Mouse (Mus musculus) myocyte (in vitro differentiated cells): ENCODE results near the gene Plaur.

Source experiments
- CEBPB ChIP-seq: IDR thresholded peaks from 2 replicates; pipeline ENCODE4 v1.6.1; 2011; ENCODE audit warnings: mild to moderate bottlenecking, moderate library complexity; ENCODE audit not compliant: poor library complexity, insufficient read depth, severe bottlenecking
- MAX ChIP-seq: IDR thresholded peaks from one replicate; pipeline ENCODE4 v1.6.1; 2011; ENCODE audit warnings: low read depth, mild to moderate bottlenecking, control low read depth
- MYOG ChIP-seq, 3 experiments: IDR thresholded peaks; one replicate each; pipeline ENCODE4 v1.6.1; 2011; ENCODE audit warnings: control low read depth in 2 of 3, low read depth in 2 of 3, mild to moderate bottlenecking in 2 of 3; ENCODE audit not compliant: insufficient read length in 2 of 3, control insufficient read depth in 1 of 3, insufficient read depth in 1 of 3
- POLR2A ChIP-seq: IDR thresholded peaks from one replicate; pipeline ENCODE4 v1.6.1; 2011; ENCODE audit warnings: low read depth, mild to moderate bottlenecking, control low read depth, moderate library complexity; ENCODE audit not compliant: insufficient read length
- POLR2AphosphoS2 ChIP-seq: IDR thresholded peaks from one replicate; pipeline ENCODE4 v1.6.1; 2011; ENCODE audit warnings: low read depth, control low read depth; ENCODE audit not compliant: insufficient read length
- TCF12 ChIP-seq: IDR thresholded peaks from one replicate; pipeline ENCODE4 v1.6.1; 2011; ENCODE audit warnings: mild to moderate bottlenecking, control low read depth; ENCODE audit not compliant: poor library complexity, insufficient read depth, severe bottlenecking
- USF1 ChIP-seq: IDR thresholded peaks from one replicate; pipeline ENCODE4 v1.6.1; 2011; ENCODE audit warnings: low read depth, mild to moderate bottlenecking, control low read depth, moderate library complexity

DNA sequence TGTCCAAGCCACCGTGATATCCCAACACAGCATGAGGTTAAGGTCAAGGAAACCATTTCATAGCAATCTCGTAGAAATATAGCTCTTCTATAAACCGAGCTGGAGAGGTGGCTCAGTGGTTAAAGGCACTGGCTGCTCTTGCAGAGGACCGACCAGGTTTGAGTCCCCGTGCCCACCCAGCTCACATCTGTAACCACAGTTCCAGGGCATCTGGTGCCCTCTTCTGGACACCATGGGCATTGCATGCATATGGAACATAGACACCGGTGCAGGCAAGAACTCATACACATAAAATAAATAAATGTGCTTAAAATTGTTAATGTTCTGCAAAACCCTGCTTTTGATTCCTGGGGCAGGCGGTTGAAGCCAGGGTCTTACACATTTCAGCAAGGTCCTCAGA lies 10.7 kb downstream of the Plaur start:
- no peak for TF ChIP-seq POLR2A
- TF ChIP-seq MAX, result no peak
- no peak for TF ChIP-seq CEBPB
- no peak for TF ChIP-seq MYOG (IDR thresholded peaks at IDR 0.05; ENCODE audit: control insufficient read depth in 1 of 3, insufficient read depth in 1 of 3, insufficient read length in 2 of 3, low read depth in 2 of 3)
- TF ChIP-seq POLR2AphosphoS2, result no peak
- TF ChIP-seq TCF12, result no peak
- no peak for TF ChIP-seq USF1
